Mouse (Mus musculus) gonadal fat pad, adult 2 months (tissue): ENCODE data around the gene Cby1. TPM values are rescaled to one million over a fixed set of nuclear protein-coding genes. Genes with fewer than 3 reads are reported as not detected.

ENCODE experiments used
- DNase-seq: peaks from one replicate; pipeline ENCODE4 v3.0.0-alpha.2; 2012; ENCODE audit warnings: low read depth
- polyA plus RNA-seq: library from polyadenylated mRNA; depleted of rRNA; stranded (reverse); fragments of >200 nt; gene quantifications from 2 replicates; pipeline ENCODE4 v1.2.3, GENCODE M21; 2012

Cby1 gene
- polyA plus RNA-seq, 1 experiment, result 8.6 TPM

DNA sequence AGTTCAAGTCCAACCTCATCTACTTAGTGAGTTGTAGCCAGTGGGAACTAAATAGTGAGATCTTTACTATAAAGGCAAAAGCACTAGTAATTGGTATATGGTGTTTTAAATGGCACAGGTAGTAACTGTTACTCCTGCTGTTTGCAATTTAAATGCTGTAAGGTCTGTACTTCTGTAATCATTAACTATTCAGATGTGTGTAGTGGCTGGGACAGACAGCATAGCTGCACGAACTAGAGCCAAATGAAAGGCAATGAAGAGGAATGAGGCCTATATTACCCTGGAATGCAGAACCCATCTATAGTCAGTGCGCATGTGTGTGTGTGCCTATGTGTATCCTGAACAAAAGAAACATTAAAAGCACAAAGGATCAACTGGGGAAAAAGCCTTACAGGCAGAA is 18.9 kb downstream of the Cby1 start:
- DNase-seq, result no peak

DNA sequence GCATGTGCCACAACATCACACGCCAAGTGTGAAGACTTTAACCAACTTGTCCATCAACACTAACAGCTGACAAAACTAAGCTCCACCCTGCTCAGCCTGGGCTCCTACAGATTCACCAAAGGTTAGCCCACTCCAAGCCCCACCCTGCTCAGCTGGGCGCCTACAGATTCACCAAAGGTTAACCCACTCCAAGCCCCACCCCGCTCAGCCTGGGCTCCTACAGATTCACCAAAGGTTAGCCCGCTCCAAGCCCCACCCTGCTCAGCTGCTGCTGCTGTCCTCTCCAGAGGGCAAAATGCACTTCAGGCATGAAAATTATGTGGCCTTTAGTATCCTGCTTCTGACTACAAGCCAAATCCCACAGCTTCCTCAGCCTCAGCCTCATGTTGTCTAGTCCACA is 23.0 kb downstream of the Cby1 start:
- DNase-seq, result no peak

DNA sequence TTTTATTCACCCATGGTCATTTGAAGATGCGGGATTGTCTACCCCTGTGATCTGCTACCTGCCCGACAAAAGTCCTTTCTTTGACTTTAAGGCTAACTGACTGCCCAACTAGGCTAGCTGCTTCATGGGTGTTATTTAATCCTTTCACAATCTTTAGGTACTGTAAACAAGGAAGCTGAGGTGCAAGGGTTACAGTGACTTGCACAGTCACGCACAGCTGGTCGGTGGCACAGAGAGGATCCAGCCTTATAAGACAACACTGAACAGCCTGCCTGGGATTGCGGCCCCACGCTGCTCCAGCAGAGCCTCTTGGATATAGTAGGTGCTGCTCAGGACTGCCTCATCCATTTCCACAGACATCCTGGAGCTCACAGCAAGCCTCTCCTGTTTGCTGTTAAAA is 24.1 kb downstream of the Cby1 start:
- DNase-seq, result no peak

DNA sequence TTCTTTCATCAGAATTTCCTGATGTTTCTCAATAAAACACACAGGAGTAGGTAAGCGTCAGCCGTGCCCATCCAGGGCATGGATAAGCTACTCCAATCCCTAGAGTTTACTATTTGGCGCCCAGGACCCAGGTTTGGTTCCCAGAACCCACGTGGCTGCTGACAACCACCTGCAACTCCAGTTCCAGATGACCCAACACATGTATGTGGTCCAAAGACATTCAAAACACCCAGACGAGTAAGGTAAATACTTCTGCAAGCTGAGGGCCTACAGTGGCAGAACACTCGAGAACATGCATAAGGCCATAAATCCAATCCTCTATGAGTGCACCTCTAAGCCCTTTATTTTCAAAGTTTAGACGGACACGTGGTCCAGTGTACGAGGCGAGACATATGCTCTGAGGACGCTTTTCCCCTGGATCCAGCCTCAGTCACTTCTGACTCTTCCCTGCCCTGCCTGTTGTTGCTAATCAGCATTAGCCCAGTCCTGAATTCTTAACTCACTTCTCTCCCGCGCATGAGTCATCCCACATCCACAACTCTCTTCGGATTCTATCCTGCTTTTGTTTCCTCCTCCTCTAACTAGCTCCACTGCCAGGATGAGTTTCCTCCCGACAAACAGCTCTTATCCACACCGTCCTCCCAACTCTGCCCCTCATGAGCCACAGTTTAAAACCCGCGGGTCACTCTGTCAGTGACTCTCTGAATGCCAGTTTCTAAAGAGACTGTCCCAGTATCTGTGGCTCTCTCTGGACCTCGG is 24.9 kb downstream of the Cby1 start:
- DNase-seq, result no peak

DNA sequence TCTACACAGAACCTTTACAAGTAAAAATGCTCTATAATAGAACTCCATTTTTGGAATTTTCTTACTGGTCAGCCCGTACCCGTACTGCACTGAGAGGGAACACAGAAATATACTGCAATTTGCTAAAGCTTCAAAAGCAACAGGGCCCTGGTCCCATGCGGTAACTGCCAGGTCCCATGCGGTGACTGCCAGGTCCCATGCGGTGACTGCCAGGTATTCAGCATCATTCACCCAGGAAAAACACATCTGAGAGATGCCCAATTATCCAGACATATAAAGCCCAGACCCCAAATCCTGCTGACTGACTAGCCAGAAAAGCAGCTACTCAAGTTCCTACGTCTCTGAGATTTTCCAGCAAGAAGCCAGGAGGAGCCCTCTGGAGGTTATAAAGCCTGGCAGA is 25.6 kb downstream of the Cby1 start:
- DNase-seq, result no peak

DNA sequence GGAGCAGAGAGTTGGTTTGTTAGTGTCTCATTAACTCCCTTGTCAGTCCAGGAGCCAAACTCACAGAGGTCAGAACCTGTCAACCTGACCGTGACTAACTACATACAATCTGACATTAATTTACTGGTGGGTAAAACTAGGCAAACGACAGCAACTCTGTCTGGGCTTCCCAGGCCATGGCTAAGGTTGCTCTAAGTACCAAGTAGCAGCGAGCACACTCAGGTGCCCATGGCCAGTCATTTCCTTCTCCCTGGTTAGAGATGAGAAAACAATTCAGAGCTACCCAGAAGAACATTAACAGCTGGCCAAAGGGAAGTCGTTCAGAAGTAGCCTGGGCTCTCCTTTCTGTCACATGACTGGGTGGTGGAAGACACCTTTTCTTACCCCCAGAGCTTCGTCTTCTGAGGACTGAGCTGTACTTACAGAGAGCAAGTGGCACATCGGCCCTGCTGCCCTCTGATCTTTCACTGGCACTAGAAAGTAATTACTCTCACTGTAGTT is 26.2 kb downstream of the Cby1 start:
- DNase-seq, result no peak

DNA sequence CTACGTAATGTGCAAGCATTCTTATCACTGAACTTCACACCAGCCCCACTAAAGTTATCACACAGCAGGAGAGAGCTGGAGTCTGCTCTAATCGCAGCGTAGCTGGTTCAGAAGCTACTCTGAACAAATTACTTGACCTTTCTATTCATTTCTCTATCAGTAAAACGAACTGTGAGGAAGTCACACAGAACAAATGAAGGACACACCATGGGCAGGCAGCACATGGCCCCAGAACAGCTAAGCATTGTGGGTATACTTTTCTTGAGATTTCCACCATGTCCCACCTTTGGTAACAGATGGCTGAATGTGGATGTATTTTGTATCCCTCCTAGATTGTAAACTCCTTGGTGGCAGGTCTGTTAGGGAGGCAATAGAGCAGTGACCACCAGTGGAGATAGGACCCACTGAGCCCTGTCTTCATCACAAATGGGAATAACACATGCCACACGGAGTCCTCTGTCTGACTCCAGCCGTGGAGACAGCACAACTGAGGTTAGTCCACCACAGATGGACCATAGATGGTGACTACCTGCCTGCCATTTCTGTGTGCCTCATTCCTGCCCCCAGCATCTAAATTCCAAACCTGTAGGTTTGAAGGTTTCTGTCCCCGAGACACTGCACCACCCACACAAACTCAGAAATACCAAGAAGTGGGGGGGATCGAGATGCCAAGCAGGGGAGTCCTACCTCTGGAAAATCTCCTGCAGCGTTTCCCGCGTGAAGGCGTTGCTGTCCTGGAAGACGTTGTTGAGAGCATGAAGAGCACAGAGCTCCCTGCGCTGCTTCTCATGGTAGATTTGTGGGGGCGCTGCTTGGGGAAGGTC is 27.3 kb downstream of the Cby1 start:
- DNase-seq, result no peak

DNA sequence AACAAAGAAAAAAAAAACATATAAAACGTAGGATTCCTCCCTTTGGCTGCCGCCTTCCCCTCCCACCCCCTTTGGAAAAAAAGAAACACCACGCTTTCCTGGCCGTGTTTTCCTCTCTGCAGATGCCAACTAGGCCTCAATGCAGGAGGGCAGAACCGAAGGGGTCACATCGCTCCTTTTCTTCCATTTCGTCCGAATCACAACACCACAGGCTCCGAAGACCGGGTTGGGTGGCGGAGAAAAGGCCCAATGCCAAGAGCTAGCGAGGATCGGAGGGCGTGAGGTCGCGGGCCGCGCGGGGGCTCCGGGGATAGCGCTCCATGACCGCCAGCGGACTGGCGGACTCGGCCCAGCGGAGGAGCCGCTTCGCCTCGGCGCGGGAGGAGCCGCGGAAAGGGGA is 28.2 kb downstream of the Cby1 start:
- no peak for DNase-seq

DNA sequence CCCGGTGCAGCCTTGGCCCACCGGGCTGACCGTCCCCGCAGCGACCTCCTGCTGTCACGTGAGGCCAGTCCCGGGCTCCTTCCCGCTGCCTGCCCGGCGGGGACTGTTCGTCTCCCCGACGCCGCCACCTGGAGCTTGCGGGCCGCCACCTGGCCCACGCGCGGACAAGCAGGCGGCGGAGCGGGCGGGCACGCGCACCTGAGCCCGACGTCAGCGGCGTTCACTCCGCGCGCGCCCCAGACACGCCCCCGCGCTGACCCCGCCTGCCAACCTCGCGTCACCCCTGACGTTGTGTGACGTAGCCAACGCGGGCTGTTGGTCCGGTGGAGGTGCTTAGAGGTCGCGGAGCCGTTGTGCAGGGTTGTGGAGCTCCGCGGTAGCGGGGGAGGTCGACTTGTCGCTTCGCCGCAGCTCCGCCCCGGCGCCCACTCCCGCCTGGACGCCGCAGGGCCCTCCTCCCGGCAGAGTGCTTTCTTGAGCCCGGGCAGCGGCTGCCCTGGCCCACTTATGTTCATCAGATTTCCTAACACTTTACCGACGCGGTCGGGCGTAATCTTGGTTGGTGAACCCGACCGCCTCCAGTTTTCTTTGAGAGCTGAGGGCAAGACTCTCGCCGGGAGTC is 28.8 kb downstream of the Cby1 start, which contains the start of gene Josd1:
Gene Josd1 (minus strand): TSS at position 274 of the 622 bp plus-strand sequence.
- no peak for DNase-seq

DNA sequence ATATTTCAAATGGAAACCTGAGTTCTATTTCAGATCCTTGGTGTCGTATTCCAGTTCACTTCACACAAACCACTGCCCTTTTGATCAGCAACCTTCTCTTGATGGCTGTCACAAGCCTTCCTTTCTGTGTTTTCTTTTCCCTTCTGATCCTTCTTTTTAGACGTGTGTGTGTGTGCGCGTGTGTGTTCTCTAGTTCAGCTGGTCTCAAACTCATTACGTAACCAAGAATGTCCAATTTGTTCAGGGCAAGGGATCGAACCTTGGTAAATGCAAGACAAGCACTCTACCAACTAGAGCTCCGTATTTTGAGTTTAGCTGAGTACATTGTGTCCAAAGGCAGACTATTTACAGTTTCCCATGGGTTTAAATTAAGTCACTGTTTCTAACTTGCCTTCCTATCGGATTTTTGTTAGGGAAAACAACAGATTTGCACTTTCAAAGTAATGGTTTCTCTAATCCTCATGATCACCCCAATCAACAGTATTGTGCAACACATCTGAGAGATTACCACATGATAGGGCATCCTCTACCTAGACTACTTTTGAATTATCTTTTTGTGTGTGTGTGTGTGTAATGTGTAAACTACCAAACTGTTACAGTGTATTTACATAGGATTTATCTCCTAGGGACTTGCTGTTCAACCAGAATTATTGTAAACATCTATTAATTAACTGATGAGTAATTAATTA is 29.4 kb downstream of the Cby1 start:
- DNase-seq, result no peak

DNA sequence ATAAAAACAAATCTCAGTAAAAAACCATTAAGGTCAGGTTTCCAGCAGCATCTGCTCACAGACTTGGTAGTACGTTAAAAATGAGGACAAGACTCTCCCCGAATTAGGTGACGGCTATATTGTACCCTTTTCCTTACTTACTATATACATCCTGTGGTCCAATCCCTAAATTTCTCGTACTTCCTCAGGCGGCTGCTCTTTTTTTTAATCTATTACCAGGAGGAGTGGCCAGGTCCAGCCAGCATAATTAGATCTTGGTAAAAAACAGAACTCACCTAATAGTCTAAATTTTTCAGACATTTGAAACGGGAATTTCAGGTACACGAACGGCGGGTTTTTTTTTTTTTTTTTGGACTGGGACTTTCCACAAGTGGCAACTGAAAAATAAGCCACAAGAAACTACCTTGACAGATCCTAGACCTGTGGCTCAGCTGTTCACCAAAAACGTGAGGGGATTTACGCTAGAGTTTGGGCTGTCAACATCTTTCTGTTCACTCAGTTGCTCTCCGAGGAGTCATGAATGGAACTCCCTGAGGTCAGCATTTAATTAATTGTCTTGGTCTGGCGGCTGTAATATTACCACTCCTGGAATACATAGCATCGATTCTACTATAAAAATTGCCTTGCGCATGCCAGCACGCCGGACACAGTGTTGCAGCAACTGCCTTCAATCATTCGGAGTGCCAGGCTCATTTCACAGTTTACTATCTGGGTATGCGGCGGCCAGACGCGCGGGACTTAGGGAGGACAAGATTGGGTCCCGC is 30.8 kb downstream of the Cby1 start:
- DNase-seq, result no peak

DNA sequence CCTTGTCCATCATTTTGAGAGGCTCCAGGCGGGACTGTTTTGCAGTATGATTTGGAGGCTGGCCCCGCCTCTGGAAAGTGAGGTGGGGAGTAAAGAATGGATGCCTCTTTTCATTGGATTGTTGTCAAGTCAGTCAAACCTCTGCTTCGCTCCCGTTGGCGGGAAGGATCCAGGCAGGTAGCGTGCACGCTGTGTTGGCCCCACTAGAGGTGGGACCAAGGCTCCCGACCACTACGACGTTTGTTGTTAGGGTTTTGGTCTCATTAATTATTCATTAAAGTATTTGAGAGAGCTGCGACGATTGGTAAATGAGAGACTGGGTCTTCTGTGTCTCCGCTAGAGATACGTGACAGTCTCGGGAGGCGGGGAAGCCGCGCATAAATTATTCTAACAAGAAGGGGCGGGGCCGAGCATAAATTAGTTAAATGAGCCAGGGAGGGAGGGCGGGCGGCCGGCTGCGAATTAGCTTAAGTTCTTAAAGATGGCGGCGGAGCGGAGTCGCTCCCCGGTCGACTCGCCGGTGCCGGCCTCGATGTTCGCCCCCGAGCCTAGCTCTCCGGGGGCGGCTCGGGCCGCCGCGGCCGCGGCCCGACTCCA is 31.5 kb downstream of the Cby1 start, which contains the start of gene Gtpbp1:
Gene Gtpbp1 (plus strand): TSS at position 420 of the 597 bp plus-strand sequence.
- peak; percentile 99 for DNase-seq

DNA sequence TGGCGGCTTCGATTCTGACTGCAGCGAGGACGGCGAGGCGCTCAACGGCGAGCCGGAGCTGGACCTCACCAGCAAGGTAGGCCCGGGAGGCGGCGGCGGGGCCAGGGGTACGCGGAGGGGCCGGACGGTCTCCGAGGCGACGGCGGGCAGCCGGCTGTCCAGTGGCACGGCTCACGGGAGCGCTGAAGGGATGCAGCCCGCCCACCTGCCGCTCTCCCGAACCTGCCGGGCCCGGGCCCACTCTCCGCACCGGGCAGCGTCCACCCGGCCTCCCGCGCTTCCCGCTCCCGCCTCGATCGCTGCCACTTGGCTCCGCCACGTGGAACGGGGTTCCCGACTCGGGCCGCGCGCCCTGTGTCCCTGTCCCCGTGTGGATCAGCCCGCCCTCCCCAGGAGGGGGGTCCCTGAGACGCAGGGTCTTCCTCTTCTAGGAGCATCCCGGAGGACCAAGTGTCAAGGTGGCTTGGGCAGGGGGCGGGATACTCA is 32.1 kb downstream of the Cby1 start:
- no peak for DNase-seq

DNA sequence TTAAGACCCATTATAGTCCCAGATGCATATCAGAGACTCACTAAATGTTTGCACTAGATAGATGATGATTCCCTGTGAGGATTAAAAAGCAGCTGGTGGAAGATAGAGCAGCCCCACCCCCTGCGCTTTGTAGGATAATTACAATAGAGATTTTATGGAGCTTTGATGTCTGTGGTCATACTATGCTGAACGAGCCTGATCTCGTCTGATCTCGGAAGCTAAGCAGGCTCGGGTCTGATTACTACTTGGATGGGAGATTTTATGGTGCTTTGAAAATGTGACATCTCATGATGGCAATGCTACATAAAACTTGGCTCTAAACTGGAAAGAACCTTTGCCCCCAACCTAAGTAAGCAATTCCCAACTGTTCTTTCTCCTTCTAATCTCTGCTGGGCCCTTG is 33.3 kb downstream of the Cby1 start:
- DNase-seq, result no peak

DNA sequence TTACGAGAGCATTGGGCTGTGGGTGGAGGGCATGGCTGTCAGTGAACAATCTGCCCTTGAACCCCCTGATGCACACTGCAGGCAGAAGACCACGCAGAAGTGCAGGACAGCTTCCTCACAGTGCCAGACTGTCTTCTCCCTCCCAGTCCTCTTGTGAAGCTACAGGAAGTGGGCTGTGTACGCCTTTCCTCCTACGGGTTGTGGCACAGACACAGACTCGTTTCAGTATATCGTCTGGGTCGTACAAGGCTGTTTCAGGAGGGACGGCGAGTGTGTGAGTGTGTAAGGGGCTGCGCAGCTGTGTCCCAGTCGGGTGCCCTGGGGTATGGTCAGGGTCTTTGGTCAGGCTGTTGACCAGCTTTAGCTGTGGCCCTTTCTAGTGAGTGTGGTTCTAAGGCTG is 34.7 kb downstream of the Cby1 start:
- DNase-seq, result no peak

DNA sequence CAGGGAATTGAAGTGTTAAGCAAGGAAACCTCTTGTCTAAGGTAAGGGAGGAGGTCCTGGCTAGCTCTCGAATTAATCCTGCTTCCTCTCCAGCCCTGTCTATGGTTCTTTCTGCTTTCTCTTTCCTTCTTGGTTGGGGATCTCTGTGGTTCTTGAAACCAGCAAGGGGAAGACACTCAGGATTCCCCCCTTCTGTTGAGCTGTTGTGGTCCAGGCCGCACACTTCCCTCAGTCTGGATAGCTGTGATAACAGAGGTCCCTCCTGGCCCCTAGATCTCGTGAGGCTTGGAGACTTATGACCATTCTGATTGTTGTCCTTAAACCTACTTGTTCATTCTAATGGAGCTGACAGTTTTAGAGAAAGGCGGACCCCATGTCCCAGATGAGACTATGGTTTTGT is 35.5 kb downstream of the Cby1 start:
- no peak for DNase-seq

DNA sequence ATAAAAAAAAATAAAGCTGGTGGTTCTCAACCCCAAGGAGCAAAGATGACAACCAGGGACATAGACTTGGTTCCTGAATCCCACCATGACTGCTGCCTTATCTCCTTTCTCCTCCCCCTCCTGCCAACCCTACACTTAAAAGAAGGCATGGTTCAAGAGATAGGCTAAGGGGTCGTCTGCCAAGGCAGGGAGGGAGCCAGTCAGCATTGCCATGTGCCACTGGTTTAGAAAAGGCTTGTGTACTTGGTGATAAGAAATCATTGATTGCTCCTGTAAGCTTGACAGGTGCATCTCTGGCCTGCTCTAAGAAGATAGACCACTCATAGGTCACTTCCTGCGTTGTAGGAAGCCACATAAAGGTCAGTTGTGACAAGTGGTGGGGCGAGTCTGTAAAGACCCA is 36.5 kb downstream of the Cby1 start:
- no peak for DNase-seq

DNA sequence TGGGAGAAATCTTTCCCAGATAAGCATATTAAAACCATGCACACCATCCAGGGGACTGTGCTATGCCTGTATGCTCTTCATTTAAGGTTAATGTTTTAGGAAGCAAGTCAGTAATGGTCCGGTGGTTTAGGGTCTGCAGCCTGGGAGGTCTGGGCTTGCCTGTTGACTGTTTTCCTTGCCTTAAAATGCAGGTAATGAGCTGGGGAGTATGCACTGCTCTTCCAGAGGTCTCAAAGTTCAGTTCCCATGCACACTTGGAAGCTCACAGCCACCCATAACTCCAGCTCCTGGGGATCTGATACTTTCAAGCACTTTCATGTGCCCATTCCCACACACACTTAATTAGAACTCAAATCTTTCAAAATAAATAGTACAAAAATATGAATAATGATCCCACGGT is 37.5 kb downstream of the Cby1 start:
- no peak for DNase-seq

DNA sequence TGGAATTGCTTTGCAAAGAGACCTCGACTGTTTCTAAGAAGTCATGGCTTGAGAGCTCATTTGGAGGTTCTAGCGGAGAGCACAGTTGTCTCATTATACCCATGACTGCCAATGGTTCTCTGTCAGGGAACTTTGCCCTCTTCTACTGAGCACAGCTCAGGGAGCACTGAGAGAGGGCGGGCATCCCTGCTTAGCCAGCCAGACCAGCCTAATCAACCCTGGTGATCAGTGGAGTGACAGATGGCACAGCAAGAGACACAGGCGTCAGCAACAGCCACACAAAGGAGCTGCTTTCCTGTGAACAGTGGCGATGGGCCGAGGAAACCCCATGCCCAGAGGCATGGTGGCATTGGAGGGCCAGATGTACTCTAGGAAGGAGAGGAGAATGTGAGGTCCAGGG is 38.0 kb downstream of the Cby1 start:
- DNase-seq, result no peak

DNA sequence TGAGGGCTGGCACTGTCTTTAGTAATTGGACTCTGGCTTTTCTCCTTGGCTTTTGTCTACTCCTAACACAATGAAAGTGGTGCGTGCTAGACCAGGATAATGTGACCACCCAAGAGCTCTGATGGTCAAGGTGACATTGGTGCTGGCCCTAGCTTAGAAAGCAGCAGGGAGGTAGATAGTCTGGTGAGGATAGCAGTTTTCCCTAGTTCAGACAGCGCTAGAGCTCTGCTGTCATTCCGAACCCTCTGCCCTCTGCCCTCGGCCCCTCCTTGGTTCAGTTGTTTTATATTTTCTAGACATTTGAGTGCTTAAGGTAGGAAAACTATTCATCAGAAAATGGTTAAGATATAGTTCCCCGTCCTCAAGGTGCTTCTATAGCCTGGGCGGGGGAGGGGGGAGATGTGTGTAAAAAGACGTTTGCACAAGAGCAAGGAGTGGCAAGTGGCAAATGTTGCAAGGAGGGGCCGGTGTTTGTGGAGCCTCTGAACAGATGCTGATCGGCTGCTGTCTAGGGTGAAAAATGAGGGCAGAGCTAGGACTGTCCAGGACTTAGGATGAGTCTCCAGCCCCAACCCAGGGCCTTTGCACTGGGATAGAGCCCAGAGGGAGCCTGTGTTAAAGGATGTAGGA is 38.7 kb downstream of the Cby1 start:
- no peak for DNase-seq
